Mouse (Mus musculus) mature B cell (primary cell): ENCODE results near the gene Ano6.

Experiments used
- in situ Hi-C: fragments of 300-500 bp; cut with MboI; formaldehyde crosslinking; loops from 2 replicates; pipeline ENCODE4 v1.14.3; 2019

The Ano6 gene

DNA sequence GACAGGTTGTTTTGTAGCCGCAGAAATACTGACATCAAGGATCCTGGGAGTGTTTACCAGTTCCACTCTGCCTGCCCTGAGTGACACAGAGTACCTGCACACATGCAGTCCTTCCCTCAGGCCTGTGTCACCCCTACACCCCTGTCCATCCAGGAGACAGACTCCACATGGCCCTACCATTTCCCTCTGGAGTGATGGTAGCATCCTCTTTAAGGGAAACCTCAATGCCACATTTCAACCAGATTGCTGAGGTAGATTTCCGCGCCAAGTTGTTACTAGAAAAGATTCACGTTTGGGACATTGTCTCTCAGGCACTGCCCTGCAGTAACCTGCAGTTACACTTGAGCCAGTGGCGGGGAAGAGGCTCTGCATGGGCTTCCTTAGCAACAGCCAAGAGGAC, 97.9 kb downstream of the Ano6 start:
- in situ Hi-C loops: no loop called here

DNA sequence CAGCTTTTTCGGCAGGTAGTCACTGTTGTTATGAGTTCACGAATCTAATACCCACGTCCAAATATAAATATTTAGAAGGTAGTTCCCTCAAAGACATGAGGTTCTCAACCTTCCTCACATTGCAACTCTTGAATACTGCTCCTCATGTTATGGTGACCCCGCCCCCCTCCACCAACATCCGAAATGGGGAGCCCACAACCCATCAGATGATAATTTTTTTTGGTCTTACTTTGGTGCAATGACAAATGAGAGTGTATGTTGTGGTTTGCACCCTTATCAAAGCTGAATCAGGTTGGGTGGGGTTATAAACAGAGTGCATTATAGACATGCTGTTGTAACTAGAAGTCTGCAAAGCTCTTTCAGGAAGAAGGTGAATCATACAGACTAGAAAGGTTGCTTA, 99.7 kb downstream of the Ano6 start:
- in situ Hi-C loops: no loop called here

DNA sequence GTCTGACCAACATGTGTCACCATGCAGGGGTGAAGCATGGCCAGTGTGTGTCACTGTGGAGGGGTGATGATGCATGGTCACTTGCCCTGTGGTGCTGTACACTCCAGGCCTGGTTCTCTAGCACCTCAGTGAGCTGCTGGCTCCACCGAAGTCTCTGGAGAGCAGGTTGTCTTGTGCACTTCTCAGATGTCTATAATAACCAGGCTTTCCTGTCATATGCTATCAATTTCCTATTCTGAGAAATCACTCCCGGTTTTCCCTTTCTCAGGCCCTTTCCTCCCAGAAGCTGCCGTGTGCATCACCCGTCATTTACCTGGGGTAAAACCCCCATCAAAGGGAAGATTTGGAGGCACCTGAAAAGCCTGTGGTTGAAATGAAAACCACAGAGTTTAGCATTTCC, 101.5 kb downstream of the Ano6 start:
- in situ Hi-C loops: no loop called here

DNA sequence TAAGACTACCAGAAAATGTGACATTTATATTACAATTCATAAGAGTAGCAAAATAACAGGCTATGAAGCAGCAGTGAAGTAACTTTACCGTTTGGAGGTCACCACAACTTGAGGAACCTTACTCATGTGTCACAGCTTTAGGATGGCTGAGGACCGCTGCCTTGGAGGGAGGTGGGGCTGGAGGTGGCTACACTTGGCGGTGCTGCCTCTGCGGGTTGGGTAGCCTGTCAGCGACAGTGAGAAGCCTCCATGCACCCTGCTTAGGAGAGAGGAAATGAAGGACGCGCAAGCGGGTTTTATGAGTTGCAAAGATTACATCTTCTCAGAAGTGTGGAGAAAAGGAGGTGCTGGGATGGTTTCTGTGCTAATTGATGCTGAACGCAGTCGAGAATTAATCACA, 102.3 kb downstream of the Ano6 start:
- in situ Hi-C loops: no loop called here

DNA sequence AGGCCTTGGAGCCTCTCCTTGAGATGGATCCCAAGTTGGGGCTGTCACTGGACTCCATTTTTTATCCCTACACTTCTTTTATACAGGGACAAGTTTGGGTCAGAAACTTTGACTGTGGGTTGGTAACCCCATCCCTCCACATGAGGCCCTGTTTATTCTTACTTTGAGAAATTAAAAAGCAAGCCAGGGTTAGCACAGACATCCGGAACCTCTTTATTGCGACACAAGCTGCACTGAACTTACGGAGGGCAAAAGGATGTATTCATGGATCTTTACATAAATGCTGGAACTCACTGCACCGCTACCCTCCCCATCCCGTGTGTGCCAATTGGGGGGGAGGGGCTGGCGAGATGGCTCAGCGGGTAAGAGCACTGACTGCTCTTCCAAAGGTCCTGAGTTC, 105.1 kb downstream of the Ano6 start:
- in situ Hi-C loops: no loop called here

DNA sequence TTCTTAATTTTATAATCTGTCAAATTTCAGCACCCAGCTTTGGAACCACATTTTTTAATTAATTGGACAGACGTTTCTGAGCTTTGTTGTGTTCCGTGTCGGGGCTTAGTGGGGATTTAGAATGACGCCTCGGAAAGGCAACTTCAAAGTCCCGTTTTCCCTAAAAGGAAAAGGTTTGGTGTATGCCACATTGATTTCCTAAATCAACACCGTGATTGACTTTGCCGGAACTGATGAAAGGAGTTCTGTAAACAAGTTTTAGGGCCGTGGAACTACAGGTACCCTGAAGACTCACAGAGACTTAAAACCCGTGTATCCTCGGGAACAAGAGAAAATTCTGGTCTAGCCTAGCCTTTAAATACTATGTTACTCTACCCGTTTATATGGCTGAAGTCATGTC, 107.0 kb downstream of the Ano6 start:
- in situ Hi-C loops: no loop called here

DNA sequence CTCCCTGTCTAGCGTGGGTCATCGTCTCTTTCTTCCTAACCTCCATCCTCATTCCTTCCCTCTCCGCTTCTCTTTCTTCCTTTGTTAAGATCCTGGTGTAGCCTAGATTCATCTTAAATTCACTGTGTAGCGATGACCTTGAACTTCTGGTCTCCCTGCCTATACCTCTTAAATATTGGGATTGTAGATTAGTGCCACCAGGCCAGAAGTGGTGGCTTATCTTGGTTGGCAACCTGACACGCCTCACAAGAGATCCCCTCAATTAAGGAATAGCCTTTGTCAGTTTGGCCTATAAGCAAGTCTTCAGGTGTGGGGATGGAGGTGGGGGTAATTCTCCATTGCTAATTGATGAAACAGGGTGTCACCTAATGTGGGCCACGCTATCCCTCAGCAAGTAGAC, 107.8 kb downstream of the Ano6 start:
- in situ Hi-C loops: no loop called here

DNA sequence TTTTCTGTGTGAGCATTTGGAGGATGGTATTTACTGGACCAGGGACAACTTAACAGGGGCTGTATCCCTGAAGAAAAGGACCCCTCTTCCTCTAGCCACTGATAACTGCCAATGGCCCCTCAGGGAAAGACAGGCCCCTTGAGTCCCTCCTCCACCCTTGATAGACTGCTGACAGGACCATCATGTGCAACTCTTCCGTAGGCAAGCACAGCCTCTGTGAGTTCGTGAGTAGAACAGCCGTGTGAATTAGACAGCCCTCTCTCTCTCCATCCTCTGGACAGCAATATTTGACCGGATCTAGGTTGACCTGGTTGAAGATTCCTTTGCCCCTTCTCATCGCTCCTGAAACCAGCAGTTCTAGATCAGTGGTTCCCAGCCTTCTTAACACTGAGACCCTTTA, 111.8 kb downstream of the Ano6 start:
- in situ Hi-C loops: no loop called here

DNA sequence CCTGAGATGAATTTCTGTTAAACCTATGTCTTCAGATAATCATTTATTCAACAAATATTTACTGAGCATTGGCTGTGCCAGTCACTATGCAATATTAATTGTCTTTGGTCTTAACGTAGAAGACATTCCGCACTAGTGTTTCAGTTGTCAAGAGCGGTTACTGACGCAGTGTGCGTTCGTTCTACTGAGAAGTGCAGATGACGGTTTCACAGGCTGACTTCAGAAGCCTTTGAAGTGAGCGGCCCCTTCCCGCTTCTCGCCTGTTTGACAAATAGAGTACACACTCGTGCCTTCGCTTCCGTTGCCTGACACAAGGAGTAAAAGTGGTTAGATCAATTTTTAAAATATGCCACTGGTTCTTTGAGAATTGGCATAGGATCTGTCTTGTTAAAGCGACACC, 113.6 kb downstream of the Ano6 start:
- in situ Hi-C loops: no loop called here

DNA sequence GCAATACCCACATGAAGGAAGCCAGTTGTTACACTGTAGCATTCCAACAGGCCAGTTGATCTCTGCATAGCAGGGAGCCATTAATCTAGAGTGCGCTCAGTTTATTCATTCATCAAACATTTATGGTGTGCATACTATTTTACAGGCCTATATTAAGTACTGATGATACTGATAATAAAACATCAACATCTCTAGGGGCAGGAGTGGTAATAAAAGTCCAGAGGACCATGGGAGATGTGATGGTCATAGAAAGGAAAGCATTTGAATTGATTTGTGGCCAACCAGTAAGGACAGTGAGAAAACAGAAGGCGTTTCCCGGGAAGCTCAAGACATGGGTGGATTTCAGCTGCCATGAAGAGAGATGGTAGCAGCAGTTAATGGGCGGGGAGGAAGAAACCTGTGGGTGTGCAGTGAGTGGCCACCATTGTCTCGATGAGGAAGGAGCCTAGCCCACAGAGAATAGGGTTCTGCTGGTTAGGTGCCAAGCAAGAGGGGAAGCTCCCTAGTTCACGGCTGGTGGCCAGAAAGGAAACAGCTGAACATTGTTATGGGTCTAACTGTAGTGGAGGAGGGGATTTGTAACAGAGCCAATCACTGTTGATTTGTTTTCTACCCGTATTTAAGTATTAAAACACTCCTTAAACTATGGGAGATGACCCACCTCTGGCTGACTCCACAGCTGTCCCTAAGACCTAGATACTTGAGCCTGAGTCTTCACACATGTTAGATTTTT, 115.5 kb downstream of the Ano6 start:
- in situ Hi-C loops: no loop called here

DNA sequence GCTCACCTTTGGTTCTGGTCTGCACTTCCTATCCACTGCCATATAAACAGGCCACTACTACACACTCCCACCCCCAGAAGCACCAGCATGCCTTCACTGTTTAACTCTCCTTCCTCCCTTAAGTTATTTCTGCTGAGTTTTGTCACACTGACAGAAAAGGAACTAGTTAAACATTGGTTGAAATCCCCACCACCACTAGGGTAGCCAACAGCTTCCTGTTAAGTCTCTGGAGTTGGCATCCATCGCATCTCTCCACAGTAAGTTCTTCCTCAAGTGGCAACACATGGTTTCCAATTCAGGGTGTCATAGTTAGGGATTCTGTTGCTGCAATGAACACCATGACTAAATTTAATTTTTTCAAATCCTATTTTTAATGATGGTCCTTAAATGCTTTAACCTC, 116.2 kb downstream of the Ano6 start:
- in situ Hi-C loops: no loop called here

DNA sequence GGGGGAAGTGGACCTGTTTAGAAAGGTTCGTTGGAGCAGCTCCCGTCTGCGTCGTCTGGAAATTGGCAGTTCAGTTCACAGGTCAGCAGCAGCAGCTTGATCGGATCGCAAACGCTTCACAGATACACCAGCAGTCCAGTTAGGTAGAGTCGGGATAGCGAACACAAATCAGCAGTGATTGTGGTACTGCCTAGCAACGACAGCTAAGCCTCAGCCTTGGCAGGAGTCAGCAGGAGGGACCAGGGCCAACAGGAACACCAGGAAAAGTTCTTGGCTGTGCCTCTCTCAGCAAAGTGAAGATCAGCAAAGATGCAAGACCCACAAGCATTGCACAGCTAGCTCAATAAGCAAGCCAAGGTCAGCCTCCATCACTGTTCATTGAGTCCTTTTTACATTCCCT, 116.7 kb downstream of the Ano6 start:
- in situ Hi-C loops: no loop called here

DNA sequence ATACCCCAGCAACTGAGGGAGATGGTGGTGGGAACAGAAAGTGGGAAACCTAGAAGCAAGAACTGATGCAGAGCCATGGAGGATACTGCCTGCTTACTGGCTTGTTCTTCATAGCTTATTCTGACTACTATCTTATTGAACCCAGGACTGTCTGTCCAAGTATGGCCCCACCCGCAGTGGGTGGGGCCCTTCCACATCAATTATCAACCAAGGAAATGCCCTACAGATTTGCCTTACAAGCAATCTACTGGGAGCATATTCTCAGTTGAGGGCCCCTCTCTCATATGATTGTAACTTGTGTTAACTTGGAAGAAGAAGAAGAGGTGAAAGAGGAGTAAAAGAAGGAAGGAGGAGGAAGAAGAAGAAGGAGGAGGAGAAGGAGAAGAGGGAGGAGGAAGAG, 117.3 kb downstream of the Ano6 start:
- in situ Hi-C loops: no loop called here

DNA sequence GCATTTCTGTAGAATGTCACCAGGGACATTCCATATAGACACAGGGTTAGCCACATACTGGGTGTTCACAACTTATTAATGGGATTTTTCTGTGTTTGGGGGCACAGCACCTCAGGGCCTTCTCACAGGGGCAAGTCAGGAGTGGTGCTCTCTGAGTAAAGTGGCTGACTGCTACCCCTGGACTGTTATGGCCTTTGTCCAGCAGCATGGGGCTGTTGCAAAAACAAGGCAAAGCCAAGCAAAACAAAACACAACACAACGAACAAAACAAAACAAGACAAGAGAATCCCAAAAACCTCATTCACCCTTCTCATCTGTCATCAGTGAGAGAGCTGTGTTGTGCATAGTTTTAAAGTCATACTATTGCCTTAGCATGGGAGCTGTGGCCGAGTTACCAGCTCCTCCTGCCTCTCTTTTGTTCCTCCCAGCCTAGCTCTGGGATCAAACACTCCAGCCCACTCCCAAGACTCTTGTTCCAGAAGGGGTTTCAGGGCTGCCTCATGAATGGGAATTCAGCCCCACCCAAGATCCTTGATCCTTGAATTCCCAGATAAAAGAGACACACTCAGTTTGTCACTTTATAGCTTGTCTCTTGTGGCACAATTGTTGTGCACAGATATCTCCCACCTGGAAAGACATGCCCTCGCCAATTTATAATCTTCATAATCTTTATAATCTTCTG, 119.6 kb downstream of the Ano6 start:
- in situ Hi-C loops: no loop called here

DNA sequence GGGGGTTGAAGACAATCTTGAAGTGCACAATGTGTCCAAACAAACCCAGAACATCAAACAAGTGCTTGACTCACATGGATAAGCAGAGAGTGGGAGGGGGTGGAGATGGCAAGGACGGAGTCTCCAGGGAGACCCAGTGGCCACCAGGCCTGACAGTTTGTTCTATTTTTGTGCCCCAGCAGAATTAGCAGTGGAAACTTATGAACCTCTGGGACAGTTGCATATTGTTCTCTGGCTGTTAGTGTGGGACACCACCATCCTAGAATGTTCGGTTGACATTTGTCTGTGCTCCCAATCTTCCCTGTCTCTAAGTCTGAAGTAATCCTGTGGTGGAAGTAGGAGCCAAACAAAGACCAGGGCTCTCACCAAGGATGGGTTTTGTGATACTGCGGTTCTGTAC, 124.3 kb downstream of the Ano6 start:
- in situ Hi-C loops: no loop called here

DNA sequence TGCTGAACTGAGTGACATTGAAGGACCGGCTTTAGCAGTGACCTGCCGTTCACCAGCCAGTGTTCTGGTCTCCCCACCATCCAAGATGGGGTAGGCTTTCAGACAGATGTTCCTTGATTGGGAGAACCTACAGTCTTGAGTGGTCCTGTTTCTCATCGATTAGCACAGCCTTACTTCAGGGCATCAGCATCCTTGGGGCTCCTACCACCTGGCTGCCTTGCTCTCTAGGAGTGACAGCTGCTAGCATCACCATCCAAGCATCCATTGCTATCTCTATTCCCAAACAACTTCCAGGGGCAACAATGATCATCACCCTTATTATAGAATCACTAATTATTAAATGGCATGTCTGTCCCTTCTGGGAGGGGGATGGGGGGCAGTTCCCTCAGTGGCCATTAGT, 124.8 kb downstream of the Ano6 start:
- in situ Hi-C loops: no loop called here

DNA sequence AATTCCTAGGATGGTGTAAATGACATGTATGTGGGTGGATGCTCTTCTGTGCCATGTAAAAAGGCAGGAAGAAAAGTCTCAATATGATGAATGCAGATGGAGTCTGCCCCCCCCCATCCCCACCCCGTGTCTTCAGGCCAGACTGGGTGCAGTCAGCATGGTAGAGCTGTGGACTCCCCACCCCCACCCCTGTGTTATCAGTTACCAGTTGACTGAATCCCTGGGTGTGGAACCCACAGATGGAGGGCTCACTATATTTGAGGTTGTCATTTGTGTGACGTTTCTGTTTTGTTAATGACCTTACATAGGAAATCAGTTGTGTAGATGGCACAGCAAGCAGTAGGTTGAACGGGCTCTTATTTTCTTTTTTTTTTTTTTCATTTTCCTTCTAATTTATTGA, 126.7 kb downstream of the Ano6 start:
- in situ Hi-C loops: no loop called here

DNA sequence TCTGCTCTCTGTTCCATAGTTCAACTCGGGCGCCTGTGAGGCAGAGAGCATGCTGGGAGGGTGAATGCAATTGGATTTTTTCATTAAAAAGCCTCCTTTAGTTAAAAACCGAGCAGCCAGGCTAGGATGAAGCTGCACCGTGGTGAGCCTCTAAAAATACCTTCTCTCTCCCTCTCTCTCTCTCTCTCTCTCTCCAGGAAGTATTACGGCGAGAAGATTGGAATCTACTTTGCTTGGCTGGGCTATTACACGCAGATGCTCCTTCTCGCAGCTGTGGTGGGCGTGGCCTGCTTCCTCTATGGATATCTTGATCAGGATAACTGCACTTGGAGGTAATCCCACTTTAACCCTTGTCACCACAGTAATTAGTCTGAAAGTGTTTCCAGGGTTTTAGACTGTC, 129.4 kb downstream of the Ano6 start:
- in situ Hi-C loops: no loop called here

DNA sequence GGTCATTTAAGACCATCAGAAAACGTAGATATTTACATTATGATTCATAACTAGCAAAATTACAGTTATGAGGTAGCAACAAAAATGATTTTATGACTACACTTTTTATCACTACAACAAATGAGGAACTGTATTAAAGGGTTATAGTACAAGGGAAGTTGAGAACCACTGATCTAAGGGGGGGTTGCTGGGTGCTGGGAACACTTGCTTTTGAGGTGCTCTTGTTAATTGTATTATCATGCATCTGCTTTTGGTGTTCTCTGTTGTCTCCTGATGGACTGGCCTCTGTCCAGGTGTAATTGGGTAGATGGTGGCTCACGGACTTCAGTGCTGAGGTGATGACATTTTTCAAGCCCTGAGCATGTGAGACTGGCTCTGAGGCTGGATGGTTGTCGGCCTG, 130.4 kb downstream of the Ano6 start:
- in situ Hi-C loops: no loop called here

DNA sequence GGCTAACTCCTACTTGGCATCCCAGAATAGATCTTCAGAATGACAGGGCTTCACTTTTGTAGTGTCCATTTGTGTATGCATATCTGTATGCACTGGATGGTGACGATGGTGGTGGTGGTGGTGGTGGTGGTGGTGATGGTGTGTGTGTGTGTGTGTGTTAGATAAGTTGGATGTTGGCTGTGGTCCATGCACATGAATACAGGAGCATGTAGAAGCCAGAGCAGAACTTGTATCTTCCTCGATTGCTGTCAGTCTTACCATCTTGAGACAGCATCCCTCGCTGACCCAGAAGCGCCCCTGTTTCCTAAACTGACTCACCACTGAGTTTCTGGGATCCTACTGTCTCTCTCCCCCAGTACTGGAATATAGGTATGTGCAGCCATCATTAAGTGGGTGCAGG, 131.0 kb downstream of the Ano6 start:
- in situ Hi-C loops: no loop called here

DNA sequence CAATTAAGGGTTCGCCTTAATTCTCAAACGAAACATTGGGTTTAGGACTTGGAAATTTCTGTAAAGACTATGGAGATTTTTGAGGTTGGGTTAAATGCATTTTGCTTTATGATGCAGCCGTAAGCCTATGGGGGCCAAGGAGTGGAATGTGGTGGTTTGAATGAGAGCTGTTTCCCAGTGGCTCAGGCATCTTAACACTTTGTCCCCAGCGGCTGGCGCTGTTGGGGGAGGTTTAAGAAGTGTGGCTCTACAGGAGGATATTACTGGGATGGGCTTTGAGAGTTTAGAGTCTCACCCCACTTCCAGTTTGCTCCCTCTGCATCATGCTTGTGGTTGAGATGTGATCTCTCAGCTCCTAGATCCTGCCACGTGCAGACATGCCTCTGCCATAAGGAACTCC, 131.9 kb downstream of the Ano6 start:
- in situ Hi-C loops: no loop called here

DNA sequence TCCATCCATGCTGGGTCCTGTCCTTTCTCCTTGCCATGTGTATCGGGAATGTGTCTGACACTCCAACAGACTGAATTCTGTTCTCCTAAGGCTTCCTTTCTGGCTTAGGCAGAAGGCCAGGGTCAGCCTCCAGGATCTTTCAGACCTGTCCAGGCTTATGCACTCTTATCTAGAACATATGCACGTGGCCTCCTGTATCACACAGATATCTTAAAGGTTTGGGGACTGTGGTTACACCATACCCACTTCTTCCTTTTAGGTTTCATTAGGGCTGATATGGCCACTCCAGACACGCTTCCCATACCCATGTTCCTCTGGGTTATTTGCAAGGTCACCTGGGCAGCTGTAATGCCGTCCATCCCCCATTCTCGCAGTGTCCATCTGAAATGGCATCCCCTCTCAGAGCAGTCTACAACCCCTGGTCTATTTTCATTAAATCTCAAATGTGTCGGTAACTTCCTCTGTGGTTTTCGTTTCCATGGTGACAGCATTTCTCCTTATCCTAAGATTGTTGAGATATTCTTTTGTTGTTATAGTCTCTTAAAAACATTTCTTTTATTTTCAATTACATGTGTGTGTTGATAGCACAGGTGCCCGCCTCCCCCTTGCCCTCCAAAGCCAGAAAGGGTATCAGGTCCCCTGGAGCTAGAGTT, 134.8 kb downstream of the Ano6 start:
- in situ Hi-C loops: no loop called here

DNA sequence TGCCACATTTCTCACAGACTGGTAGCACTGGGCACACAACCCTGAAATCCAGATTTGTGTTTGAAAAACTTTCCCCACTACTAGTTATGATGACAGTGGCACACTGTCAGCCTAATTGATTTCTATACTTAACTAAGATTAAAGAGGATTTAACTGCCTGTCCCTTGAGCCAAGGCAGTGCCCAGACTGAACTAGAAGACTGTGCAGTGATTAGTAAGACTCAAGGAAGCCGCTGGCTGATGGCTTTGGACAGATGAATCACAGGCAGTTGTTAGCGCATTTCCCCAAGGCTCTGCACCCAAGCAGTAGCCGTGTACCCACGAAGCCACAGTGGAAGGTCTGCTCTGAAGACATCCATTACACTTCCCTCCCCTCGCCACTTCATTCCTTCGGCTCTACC, 138.4 kb downstream of the Ano6 start:
- in situ Hi-C loops: no loop called here
